Mouse (Mus musculus): ENCODE results near the gene Patz1.

GRCm38 (mm10) chr11:3330566-3330965 lies 41.9 kb downstream of the Patz1 start:
- no peak for TF ChIP-seq GATA1 (IDR thresholded peaks at IDR 0.05; ENCODE audit: borderline replicate concordance, low read length)
- TF ChIP-seq FLI1 (IDR thresholded peaks at IDR 0.05; ENCODE audit: low read length) = no peak
